Mouse (Mus musculus) spleen, adult 12 weeks (tissue): ENCODE data around the gene Zfp945.
"Not testable (repeated sequence)": the region's sequence is repeated elsewhere in the genome, so short reads cannot be mapped to it uniquely, and the experiment has no call there.

Experiments used
- DNase-seq: peaks from one replicate; pipeline ENCODE4 v3.0.0; 2022; ENCODE audit warnings: low spot score

Zfp945 gene

DNA sequence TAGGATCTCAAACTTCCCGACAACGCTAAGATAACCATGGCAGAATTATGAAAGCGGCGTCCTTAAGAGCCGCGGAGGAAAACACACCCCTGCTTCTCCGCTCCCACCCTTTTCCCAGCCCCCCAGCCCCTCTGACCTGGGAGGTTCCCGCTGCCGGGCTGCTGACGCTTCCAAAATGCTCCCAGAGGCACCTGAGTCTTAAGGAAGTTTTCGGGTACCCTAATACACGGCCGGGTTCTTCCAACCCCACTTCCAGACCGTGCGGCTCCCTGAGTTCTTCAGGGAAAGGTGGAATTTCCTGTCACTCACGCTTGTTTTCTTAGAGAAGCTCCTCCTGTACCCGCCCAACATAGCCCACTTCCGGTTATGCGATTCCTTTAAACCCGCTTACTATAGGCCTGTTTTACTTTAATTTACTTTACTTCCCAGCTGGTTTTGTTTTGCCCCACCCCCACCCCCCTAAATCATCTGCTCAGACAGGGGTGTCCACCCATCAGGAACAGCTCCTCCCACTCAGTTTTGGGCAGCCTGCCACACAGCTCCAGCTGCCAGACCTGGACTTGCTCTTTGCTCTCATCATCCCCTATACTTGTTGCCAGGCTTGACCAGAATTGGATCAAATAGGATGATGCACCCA is at the start of gene Zfp945:
Gene Zfp945, minus strand, starts transcription at position 290 of the 637 bp plus-strand sequence.
- DNase-seq = peak; percentile 34

GRCm38 (mm10) chr17:22888302-22888701 is 21.4 kb upstream of the Zfp945 start:
- DNase-seq = no peak

DNA sequence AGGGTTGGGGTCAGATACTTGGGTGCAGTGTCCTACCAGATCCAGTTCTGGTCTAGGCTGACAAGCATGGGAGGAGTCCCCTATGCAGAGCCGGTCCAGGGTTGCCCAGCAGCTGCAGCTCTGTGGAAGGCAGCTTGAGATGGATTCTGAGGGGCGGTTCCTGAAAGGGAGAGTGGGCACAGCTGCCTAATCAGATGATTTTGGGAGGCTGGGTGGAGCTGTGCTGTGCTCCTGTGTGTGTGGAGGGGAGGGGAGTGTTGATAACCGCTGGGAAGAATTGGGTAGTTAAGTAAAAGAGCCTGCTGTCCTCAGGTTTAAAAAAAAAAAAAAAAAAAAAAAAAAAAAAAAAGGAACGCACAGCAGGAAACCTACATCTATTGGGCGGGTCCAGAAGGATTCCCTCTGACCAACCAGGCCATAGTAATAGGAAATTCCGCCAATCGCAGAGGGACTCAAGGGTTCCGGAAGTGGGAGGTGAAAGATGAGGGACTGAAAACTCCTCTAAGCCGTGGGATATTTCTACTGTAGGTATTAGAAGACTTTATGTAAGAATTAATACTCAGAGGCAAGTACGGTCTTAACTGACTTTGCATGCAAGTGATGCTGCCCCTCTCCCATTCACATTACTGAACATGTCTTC is 17.2 kb upstream of the Zfp945 start:
- DNase-seq = peak; percentile 11

- DNase-seq = no peak
These were observed 10.7 kb upstream of the Zfp945 start for GRCm38 (mm10) chr17:22877427-22878307.

- no peak for DNase-seq
These were observed 9.4 kb upstream of the Zfp945 start for GRCm38 (mm10) chr17:22876316-22876715.

DNA sequence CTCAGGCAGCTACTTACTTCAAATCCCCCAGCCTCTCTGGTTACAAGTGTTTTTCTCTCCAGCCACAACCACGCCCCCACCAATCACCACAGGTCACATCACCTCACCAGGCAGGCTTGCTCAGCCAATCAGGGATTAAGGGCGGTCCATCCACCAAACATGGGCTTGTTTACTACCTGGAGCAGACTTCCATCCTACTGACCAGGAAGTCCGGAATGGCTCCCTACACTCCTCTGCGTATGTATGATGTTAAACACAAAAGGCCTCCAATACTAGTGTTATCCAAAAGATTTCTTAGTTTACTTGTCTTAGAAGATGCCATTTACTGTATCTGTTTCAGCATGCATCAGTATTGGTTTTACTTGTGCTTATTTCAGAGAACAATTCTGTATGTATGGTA is 8.6 kb upstream of the Zfp945 start:
- DNase-seq = not testable (repeated sequence)

GRCm38 (mm10) chr17:22866421-22866844 is 501 bp downstream of the Zfp945 start:
- DNase-seq = peak; percentile 11

GRCm38 (mm10) chr17:22821166-22821565 is 45.8 kb downstream of the Zfp945 start:
- DNase-seq = no peak

GRCm38 (mm10) chr17:22818199-22818595 is 48.7 kb downstream of the Zfp945 start:
- no peak for DNase-seq

GRCm38 (mm10) chr17:22817471-22818198 is 49.3 kb downstream of the Zfp945 start:
- peak; percentile 3 for DNase-seq

- DNase-seq = no peak
These were observed 67.2 kb downstream of the Zfp945 start for GRCm38 (mm10) chr17:22799707-22800106.
